Mouse (Mus musculus) bone marrow macrophage, adult 2 months (primary cell): ENCODE results near the gene Fcgr1. TPM values are rescaled to one million over a fixed set of nuclear protein-coding genes. Genes with fewer than 3 reads are reported as not detected.
A peak's percentile ranks its signal among the peaks of the same experiment; 100 is the strongest.
"Not testable (repeated sequence)": the region's sequence is repeated elsewhere in the genome, so short reads cannot be mapped to it uniquely, and the experiment has no call there.

Source experiments
- H3K27ac ChIP-seq: 2 replicates; pipeline ENCODE4 v1.5.1; 2012; ENCODE audit warnings: low read depth, low read length; ENCODE audit not compliant: insufficient read depth
- H3K4me1 ChIP-seq: 2 replicates; pipeline ENCODE4 v1.6.1; 2012; ENCODE audit warnings: low read length; ENCODE audit not compliant: control insufficient read depth, insufficient read depth
- H3K4me3 ChIP-seq: 2 replicates; pipeline ENCODE4 v1.5.1; 2012; ENCODE audit warnings: mild to moderate bottlenecking, low read length, moderate library complexity; ENCODE audit not compliant: insufficient read depth
- CTCF ChIP-seq: IDR thresholded peaks from 2 replicates; pipeline ENCODE4 v1.5.1; 2012; ENCODE audit warnings: low read depth, mild to moderate bottlenecking, low read length, moderate library complexity
- POLR2A ChIP-seq: IDR thresholded peaks from 2 replicates; pipeline ENCODE4 v1.6.1; 2012; ENCODE audit warnings: mild to moderate bottlenecking, low read depth, low read length, borderline replicate concordance
- polyA plus RNA-seq: library from polyadenylated mRNA; stranded (reverse); fragments of >200 nt; gene quantifications from 2 replicates; pipeline ENCODE4 v1.2.4, GENCODE M21; 2012; ENCODE audit not compliant: missing spikeins, insufficient read depth, insufficient read length

The Fcgr1 gene
- polyA plus RNA-seq, 1 experiment, result 166 TPM

GRCm38 (mm10) chr3:96327647-96328046 is 33.9 kb upstream of the Fcgr1 start:
- H3K27ac ChIP-seq, result no peak overlapping the region
- H3K4me3 ChIP-seq, result peak overlapping the region; percentile 68
- no peak for TF ChIP-seq POLR2A
- no peak for TF ChIP-seq CTCF
- H3K4me1 ChIP-seq, result peaks cover 5% of the 10 kb centered on the region

- peaks cover 5% of the 10 kb centered on the region for H3K4me1 ChIP-seq
- H3K4me3 ChIP-seq, result no peak overlapping the region
- H3K27ac ChIP-seq, result no peak overlapping the region
- no peak for TF ChIP-seq POLR2A
- no peak for TF ChIP-seq CTCF
Observed at GRCm38 (mm10) chr3:96327131-96327530, 33.4 kb upstream of the Fcgr1 start.

- H3K27ac ChIP-seq, H3K4me3 ChIP-seq, H3K4me1 ChIP-seq: not testable (repeated sequence)
Observed at GRCm38 (mm10) chr3:96323806-96324205, 30.0 kb upstream of the Fcgr1 start.

- Histone ChIP-seq H3K27ac (no peak overlapping the region), H3K4me1 (no peaks in the 10 kb centered on the region), H3K4me3 (no peak overlapping the region)
- TF ChIP-seq CTCF (no peak), POLR2A (no peak)
Observed at GRCm38 (mm10) chr3:96322609-96323008, 28.8 kb upstream of the Fcgr1 start.

- Histone ChIP-seq H3K4me3 (no peak overlapping the region), H3K27ac (no peak overlapping the region), H3K4me1 (no peaks in the 10 kb centered on the region)
- TF ChIP-seq CTCF, result no peak
- no peak for TF ChIP-seq POLR2A
Observed at GRCm38 (mm10) chr3:96321891-96322290, 28.1 kb upstream of the Fcgr1 start.

GRCm38 (mm10) chr3:96320003-96320402 is 26.2 kb upstream of the Fcgr1 start:
- not testable (repeated sequence) for H3K4me1 ChIP-seq, H3K4me3 ChIP-seq, H3K27ac ChIP-seq

GRCm38 (mm10) chr3:96312341-96313098 is 18.8 kb upstream of the Fcgr1 start:
- no peak overlapping the region for H3K4me3 ChIP-seq
- TF ChIP-seq POLR2A (no peak), CTCF (no peak)
- no peaks in the 10 kb centered on the region for H3K4me1 ChIP-seq
- H3K27ac ChIP-seq, result no peak overlapping the region

- Histone ChIP-seq H3K4me3 (no peak overlapping the region), H3K27ac (no peak overlapping the region), H3K4me1 (peaks cover 3% of the 10 kb centered on the region; the same call in 1 of the 2 replicates)
- TF ChIP-seq CTCF (no peak), POLR2A (no peak)
Observed at GRCm38 (mm10) chr3:96309441-96309840, 15.7 kb upstream of the Fcgr1 start.

- peaks cover 18% of the 10 kb centered on the region for H3K4me1 ChIP-seq
- H3K27ac ChIP-seq, result no peak overlapping the region
- no peak overlapping the region for H3K4me3 ChIP-seq
- no peak for TF ChIP-seq POLR2A
- TF ChIP-seq CTCF, result no peak
Observed at GRCm38 (mm10) chr3:96306506-96306905, 12.7 kb upstream of the Fcgr1 start.

GRCm38 (mm10) chr3:96302076-96302475 is 8.3 kb upstream of the Fcgr1 start:
- peaks cover 31% of the 10 kb centered on the region for H3K4me1 ChIP-seq
- TF ChIP-seq POLR2A, result no peak
- TF ChIP-seq CTCF, result no peak

More at GRCm38 (mm10) chr3:96302076-96302475, 8.3 kb upstream of the Fcgr1 start:
- H3K4me3 ChIP-seq, result 0 out of 2 replicates have a peak overlapping the region, but pooled peaks have one; percentile 54
- peak overlapping the region; percentile 91 for H3K27ac ChIP-seq
